Mouse (Mus musculus) adrenal gland, postnatal 10 days (tissue): Measurements from ENCODE around the gene Daglb. TPM values are rescaled to one million over a fixed set of nuclear protein-coding genes. Genes with fewer than 3 reads are reported as not detected.

Source experiments
- DNase-seq: peaks from one replicate; pipeline ENCODE4 v3.0.0; 2021; ENCODE audit warnings: mixed read lengths
- long read RNA-seq, 2 experiments: library from polyadenylated mRNA; stranded (forward); transcript quantifications; one replicate each; pipeline ENCODE4 v2.0.0; 2021
- total RNA-seq, 2 experiments: library from RNA; stranded (reverse); gene quantifications; 2 replicates each; pipeline ENCODE4 v1.2.3; 2021

The Daglb gene
- total RNA-seq: 10 to 100 TPM in 1 of 2 experiments, 1 to 10 TPM in 1; 8.8 to 10.7 TPM
- long read RNA-seq, experiment 1, full-length matches to known transcripts: 16 of 34 reads
- long read RNA-seq, experiment 1, partial matches to known transcripts: 9 of 34 reads
- long read RNA-seq, experiment 1, other reads (novel, unspliced or antisense): 9 of 34 reads
- long read RNA-seq, experiment 2, full-length matches to known transcripts: 10 of 14 reads
- long read RNA-seq, experiment 2, partial matches to known transcripts: 2 of 14 reads
- long read RNA-seq, experiment 2, other reads (novel, unspliced or antisense): 2 of 14 reads

- DNase-seq: peak; percentile 94
Measured at GRCm38 (mm10) chr5:143464100-143464756, at the start of gene Daglb. Gene Daglb, plus strand, starts transcription at chr5:143464584.

- no peak for DNase-seq
Measured at GRCm38 (mm10) chr5:143421484-143421883, 42.9 kb upstream of the Daglb start.

DNA sequence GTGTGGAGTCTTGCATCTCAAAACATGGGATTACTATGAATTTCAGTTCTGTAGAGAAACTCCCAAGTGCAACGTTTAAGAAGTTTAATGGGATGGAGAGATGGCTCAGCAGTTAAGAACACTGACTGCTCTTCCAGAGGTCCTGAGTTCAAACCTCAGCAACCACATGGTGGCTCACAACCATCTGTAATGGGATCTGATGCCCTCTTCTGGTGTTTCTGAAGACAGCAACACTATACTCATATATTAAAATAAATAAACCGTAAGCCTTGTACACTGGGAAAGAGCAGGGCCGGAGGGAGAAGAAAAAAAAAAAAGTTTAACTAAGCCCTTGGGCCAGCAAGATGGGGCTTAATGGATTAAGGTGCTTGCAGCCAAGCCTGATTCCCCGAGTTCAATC lies 41.4 kb upstream of the Daglb start:
- DNase-seq: no peak

GRCm38 (mm10) chr5:143423899-143424519 lies 40.4 kb upstream of the Daglb start:
- peak; percentile 81 for DNase-seq

DNA sequence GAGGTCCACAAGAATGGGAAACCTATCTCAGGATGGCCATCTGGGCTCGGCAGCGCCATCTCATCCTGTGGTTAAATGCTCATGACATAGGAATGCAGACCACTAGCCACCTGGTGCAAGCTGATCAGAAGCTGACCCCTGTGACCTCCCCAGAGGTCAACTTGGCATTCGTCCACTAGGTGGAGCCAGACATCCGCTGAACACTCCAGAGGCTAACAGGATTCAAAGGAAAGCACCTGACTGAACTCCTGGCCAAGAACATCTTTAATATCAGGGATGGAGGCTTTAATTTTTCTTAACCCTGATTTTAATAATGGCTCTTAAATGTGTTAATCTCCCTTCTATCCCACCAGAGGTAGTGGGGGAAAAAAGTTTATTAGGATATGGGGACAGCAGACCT lies 30.0 kb upstream of the Daglb start:
- peak; percentile 85 for DNase-seq

- DNase-seq: no peak
Measured at GRCm38 (mm10) chr5:143441298-143441697, 23.1 kb upstream of the Daglb start.

DNA sequence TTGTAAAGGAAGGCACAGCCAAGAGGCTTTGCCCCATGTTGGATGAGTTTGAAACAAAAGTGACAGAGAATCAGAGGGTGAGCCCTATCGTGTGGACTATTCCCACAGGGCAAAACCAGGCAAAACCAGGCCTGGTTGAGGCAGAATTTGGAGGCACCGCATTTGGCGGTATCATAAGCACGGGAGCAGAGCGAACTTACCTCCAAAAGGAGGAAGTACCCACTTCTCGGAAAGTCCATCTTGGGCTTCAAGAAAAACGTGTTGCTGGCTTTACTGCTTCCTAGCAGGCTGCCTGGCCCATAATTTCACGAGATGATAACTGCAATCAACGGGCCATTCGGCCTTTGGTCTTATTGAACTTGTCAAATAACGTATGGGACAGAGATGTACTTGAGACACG lies 22.6 kb upstream of the Daglb start:
- DNase-seq: no peak

GRCm38 (mm10) chr5:143463671-143464070 lies 713 bp upstream of the Daglb start:
- DNase-seq: no peak

DNA sequence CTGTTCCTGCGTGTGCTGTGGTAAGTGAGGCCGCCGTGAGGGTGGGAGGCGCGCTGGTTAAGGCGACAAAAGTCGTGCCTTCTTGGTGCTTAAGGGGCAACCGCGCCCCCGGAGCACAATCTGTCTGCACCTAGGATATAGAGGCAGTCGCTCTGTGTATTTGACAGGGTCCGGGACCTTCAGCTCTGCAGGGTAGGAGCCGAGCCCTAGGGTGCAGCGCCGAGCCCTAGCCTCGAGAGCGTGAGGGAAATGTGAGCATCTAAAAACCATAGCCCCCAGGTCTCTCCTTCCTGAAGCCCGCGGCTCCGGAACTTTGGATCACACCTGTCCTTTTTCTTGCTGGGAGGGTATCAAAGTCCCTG lies 354 bp downstream of the Daglb start:
- no peak for DNase-seq

DNA sequence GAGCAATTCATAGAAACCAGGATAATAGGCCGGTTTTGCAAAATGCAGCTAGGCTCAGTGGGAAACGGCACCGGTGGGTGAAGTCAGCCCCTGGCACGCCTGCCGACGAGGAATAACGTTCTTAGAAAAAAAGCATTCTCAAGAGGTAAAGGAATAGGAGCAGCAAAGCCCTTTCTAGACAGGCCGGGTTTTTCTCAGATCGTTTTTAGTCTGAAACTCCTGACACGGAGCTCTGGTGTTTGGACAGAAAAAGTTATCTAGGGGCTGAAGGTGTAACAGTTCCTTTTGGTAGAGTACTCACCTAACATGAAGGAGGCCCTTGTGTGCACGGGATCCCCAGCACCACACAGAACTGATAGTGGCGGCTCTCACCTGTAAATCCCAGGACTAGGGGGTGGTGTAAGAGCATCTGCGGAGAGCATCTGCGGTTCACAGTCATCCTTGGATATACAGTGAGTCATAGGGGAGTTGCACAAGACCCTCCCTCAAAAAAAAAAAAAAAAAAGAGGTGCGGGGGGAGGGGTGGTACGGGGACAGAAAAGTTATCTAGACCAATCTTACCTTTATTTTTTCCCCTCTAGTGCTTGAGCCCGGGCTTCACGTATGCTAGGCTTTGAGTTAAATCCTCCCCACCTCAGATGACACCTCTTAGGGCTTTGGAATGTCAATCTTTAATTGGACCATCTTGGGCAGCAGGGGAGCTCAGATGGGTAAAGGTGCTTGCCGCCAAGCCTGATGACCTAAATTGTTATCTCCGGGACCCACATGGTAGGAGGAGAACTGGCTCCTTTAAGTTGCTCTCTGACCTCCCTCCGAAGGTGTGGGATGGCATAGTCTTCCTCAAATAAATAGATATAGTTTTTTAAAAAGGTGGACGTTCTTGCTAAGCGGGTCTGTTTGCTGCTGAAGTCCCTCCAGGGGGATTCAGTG lies 1.0 kb downstream of the Daglb start:
- DNase-seq: no peak

- DNase-seq: no peak
Measured at GRCm38 (mm10) chr5:143466891-143467669, 2.7 kb downstream of the Daglb start.

DNA sequence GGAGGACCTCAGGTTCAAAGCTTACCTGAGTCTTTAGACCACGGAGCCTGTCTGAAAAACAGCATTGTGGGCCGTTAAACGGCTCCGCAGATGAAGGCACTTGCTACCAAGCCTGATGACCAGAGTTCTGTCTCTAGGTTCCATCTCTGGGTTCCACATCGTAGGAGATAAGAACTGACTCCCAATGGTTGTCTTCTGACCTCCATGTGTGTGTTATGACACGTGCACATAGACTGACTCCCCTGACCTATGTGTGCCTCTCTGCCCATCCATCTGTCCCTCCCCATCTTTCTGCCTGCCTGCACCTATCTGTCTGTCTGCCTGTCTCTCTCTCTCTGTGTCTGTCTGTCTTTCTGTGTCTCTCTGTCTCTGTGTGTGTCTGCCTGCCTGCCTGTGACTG lies 3.5 kb downstream of the Daglb start:
- no peak for DNase-seq

DNA sequence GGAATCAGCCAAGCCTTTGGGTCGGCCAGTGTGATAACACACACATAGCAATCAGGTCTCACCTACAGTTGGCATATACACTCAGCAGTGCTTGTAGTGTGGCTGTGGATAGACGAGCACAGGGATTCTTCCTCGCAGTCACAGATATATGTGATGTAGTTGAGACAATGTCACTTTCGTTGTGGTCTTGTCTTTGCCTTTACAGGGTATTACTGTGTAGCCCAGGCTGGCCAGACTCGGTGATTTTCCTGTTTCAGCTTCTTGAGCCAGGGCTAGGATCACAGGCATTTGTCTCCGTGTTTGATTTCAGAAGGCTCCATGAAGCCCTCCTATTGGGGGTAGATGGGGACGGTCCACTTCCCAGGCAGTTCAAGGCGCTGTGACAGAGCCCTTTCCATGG lies 5.2 kb downstream of the Daglb start:
- DNase-seq: no peak

DNA sequence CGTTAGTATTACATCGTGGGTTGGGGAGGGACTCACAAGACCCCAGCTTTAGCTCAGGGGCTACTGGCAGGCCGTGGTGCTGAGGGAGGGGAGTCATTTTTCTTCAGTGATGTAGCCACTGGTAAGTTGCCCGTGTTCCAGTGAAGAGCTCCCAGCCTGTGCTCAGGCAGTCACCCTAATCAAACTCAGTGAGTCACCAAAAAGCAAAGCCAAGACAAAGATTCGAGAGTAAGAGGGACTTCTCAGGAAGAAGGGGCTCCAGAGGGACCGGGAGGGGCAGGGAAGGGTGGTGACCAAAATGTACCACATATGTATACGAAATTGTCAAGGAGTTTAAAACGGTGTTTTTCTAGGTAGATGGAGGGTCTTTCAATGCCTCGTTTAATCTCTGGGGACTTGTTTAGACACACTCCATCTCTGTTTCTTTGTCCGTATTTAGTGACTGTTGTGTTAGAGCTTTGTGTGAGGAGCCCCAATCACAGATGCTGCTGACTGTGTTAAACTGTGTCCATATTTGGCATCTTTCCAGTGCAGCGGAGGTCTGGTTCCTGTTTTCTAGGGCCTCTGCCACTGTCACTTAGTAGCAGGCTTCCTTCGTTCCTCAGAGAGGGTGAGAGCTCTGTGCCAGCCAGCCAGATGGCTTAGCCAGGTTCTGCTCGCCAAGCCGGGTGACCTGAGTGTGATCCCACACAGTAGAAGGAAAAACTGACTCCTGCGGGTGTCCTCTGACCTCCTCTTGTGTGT lies 6.2 kb downstream of the Daglb start:
- peak; percentile 48 for DNase-seq

- DNase-seq: no peak
Measured at GRCm38 (mm10) chr5:143471165-143471546, 6.8 kb downstream of the Daglb start.

GRCm38 (mm10) chr5:143471953-143472618 lies 7.7 kb downstream of the Daglb start:
- no peak for DNase-seq

DNA sequence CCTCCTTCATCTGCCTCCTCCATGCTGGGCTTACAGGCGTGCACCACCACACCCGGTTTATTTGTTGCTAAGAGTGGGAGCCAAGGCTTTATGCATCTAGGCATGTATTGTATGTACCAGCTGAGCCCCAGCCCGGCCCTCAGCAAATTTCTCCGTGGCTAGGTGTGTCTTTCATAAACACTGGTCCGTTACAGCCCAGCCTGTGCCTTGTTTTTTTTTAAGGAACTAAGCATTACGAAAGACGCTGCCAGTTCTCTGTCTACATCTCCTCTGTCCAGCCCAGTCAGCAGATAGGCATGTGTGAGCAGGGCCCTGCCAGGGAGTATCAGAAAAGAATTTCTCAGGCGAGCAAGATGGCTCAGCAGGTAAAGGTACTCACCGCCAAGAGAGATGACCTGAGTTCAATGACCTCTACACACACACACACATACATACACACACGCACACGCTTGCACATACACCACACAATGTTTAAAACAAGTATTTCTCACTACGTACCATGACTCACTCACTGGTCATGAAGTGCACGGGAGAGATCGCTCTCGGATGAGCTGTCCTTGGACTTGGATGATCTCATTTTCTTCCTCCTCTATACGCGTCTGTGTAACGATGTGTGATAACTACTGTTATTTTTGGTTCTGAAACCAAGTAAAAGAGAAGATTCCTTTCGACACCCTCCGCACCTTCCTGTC lies 10.9 kb downstream of the Daglb start:
- peak; percentile 37 for DNase-seq

DNA sequence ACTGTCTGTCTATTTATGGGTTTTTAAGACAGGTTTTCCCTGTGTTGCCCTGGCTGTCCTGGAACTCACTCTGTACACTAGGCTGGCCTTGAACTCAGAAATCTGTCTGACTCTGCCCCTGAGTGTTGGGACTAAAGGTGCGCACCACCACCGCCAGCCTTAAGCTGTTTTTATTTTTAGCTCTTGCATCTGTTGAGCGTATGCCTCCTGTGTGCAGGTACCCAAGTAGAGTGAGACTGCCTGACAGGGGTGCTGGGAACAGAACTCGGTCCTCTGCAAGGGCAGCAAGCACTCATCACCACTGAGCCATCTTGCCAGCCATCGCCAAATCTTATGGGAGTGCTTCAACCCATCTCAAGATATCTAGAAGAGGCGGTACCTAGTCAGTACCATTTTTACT lies 11.6 kb downstream of the Daglb start:
- DNase-seq: no peak

- DNase-seq: no peak
Measured at GRCm38 (mm10) chr5:143477901-143478300, 13.5 kb downstream of the Daglb start.

DNA sequence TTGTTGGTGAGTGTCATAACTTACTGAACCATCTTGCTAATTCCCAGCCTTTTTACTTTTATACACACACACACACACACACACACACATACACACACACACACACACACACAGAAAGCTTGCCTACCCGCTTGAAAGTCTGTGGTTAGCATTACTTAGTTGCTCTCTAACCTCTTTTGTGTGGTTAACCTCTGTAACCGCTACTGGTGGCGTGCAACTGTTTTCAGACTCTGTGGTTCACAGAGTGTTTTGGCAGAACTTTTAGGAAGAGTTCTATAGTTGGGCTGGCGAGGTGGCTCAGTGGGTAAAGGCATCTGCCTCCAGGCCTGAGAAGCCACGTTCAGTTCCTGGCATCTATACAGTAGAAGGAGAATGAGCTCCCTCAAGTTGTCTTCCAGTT lies 20.6 kb downstream of the Daglb start:
- DNase-seq: no peak
